Mouse (Mus musculus) midbrain, embryonic 12.5 days (tissue): ENCODE measurements at regions not wholly inside any gene's neighbourhood (a gene's known extent, or its start where the extent isn't known, plus 50 kb on each side); places are given as distances from the start of the nearest gene placed in this dataset.
A peak's percentile ranks its signal among the peaks of the same experiment; 100 is the strongest.
"Not testable (repeated sequence)": the region's sequence is repeated elsewhere in the genome, so short reads cannot be mapped to it uniquely, and the experiment has no call there.

Experiments
- ATAC-seq: fragments of 200-750 bp; cut with Nextera tagmentation; 2 replicates; pipeline ENCODE4 v1.8.0; 2017; ENCODE audit warnings: low read depth, moderate TSS enrichment, moderate library complexity; ENCODE audit not compliant: low FRiP score
- H3K27ac ChIP-seq: fragments of 300-500 bp; sonication (generic); replicated peaks from 2 replicates; pipeline ENCODE4 v1.5.1; 2016; ENCODE audit warnings: mild to moderate bottlenecking
- H3K27me3 ChIP-seq: fragments of 300-500 bp; sonication (generic); 2 replicates; pipeline ENCODE4 v1.6.1; 2016; ENCODE audit warnings: mild to moderate bottlenecking
- H3K36me3 ChIP-seq: fragments of 300-500 bp; sonication (generic); 2 replicates; pipeline ENCODE4 v1.6.1; 2016
- H3K4me1 ChIP-seq: fragments of 300-500 bp; sonication (generic); 2 replicates; pipeline ENCODE4 v1.6.1; 2016
- H3K4me2 ChIP-seq: fragments of 300-500 bp; sonication (generic); replicated peaks from 2 replicates; pipeline ENCODE4 v1.6.1; 2016; ENCODE audit warnings: mild to moderate bottlenecking, moderate library complexity
- H3K4me3 ChIP-seq: fragments of 300-500 bp; sonication (generic); 2 replicates; pipeline ENCODE4 v1.5.1; 2016; ENCODE audit warnings: mild to moderate bottlenecking
- H3K9ac ChIP-seq: fragments of 300-500 bp; sonication (generic); replicated peaks from 2 replicates; pipeline ENCODE4 v1.6.1; 2016; ENCODE audit warnings: mild to moderate bottlenecking, moderate library complexity
- H3K9me3 ChIP-seq: fragments of 300-500 bp; sonication (generic); 2 replicates; pipeline ENCODE4 v1.6.1; 2016; ENCODE audit warnings: mild to moderate bottlenecking
- WGBS: fragments of 180-500 bp; shearing (Covaris S2); methylation state at CpG from one replicate; pipeline ENCODE4 v1.1.7; 2016; 5-methylcytosine and 5-hydroxymethylcytosine counted together

GRCm38 (mm10) chr7:73606677-73607449 is 65.2 kb upstream of the Chd2 start:
- peak; percentile 90 for ATAC-seq
- H3K4me2 ChIP-seq = peak overlapping the region; percentile 56
- H3K9me3 ChIP-seq = no peaks in the 10 kb centered on the region
- peak overlapping the region; percentile 49; the same call in 1 of the 2 replicates for H3K9ac ChIP-seq
- H3K27ac ChIP-seq = peak overlapping the region; percentile 87
- H3K36me3 ChIP-seq = no peaks in the 10 kb centered on the region
- peak overlapping the region; percentile 29 for H3K4me3 ChIP-seq
- WGBS = 3% methylated on average over 30 of the region's 30 CpGs
- H3K27me3 ChIP-seq = no peaks in the 10 kb centered on the region; the same call in 1 of the 2 replicates
- peaks cover 14% of the 10 kb centered on the region for H3K4me1 ChIP-seq

- Histone ChIP-seq H3K4me2 (no peak overlapping the region), H3K27me3 (no peaks in the 10 kb centered on the region; the same call in none of the 2 replicates), H3K27ac (no peak overlapping the region), H3K9ac (no peak overlapping the region), H3K4me3 (no peak overlapping the region), H3K9me3 (no peaks in the 10 kb centered on the region), H3K36me3 (no peaks in the 10 kb centered on the region), H3K4me1 (peaks cover 14% of the 10 kb centered on the region)
- 75% methylated on average over 2 of the region's 2 CpGs for WGBS
- no peak for ATAC-seq
These were observed 63.0 kb upstream of the Chd2 start for GRCm38 (mm10) chr7:73604597-73604996.

GRCm38 (mm10) chr7:73602815-73603551 is 61.4 kb upstream of the Chd2 start:
- 59% methylated on average over 4 of the region's 4 CpGs for WGBS
- Histone ChIP-seq H3K9me3 (no peaks in the 10 kb centered on the region), H3K36me3 (no peaks in the 10 kb centered on the region), H3K27ac (no peak overlapping the region), H3K9ac (no peak overlapping the region), H3K27me3 (no peaks in the 10 kb centered on the region; the same call in none of the 2 replicates), H3K4me1 (peaks cover 5% of the 10 kb centered on the region; the same call in 1 of the 2 replicates), H3K4me2 (no peak overlapping the region), H3K4me3 (no peak overlapping the region)
- no peak for ATAC-seq

DNA sequence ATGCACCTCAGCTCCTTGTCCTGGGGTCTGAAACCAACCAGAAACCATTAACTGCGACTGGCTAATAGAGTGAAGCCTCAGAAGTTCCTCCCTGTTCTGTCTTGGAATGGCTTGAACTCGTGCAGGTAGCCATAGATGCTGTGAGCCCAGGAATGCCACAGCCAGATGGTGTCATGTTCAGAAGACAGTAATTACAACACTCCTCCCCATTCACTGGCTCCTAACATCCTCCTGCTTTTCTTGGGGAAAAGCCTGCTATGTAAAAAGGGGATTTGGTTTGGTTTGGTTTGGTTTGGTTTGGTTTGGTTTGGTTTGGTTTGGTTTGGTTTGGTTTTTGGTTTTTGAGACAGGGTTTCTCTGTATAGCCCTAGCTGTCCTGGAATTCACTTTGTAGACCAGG is 59.7 kb upstream of the Chd2 start:
- no peak overlapping the region for H3K4me3 ChIP-seq
- no peak for ATAC-seq
- no peak overlapping the region for H3K4me2 ChIP-seq
- WGBS = 77% methylated on average over 2 of the region's 2 CpGs
- no peak overlapping the region for H3K27ac ChIP-seq
- H3K36me3 ChIP-seq = no peaks in the 10 kb centered on the region
- H3K9ac ChIP-seq = no peak overlapping the region
- no peaks in the 10 kb centered on the region; the same call in none of the 2 replicates for H3K27me3 ChIP-seq
- H3K4me1 ChIP-seq = peaks cover 20% of the 10 kb centered on the region
- no peaks in the 10 kb centered on the region for H3K9me3 ChIP-seq

DNA sequence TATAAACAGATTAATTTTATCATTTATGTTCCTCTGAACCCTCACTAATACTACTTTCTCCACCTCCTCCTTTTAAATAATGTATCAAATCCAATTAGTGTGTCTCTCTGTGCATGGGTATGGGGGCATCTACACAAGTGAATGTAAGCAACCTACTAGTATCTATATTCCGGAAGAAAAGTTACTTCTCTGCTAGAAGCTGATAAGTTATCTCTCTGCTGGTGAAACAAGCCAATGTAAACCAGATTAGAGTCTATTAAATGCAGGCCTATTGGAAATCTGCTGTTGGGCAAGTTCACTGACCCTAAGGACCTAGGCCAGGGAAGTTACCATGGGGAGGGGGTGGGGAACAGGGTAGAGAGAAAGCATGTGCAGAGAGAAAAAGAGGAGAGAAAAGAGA is 59.1 kb upstream of the Chd2 start:
- H3K9me3 ChIP-seq = no peaks in the 10 kb centered on the region
- WGBS = 94% methylated on average over 1 of the region's 1 CpGs
- H3K27me3 ChIP-seq = no peaks in the 10 kb centered on the region; the same call in none of the 2 replicates
- H3K4me2 ChIP-seq = no peak overlapping the region
- ATAC-seq = no peak
- H3K4me3 ChIP-seq = no peak overlapping the region
- no peak overlapping the region for H3K9ac ChIP-seq
- H3K27ac ChIP-seq = no peak overlapping the region
- H3K4me1 ChIP-seq = peaks cover 25% of the 10 kb centered on the region
- no peaks in the 10 kb centered on the region for H3K36me3 ChIP-seq

DNA sequence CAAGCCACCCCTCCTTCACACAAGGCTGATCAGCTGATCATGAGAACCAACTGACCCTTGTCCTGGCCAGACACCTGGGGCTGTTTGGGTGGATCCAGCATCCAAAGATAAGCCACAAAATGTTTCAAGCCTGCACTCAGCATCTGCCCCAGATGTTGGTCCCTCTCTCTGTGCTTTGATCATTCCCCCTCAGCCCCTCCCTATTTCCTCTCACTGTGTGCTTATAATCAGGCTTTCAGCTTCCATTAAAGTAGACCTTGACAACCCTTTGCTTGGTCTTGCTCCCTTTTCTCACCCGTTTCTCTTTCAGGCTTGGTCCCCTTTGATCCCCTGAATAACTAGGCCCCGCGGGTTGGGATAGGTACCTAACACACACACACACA is 58.4 kb upstream of the Chd2 start:
- H3K36me3 ChIP-seq, H3K9ac ChIP-seq, ATAC-seq, H3K27ac ChIP-seq, H3K4me3 ChIP-seq, H3K9me3 ChIP-seq, H3K27me3 ChIP-seq, H3K4me2 ChIP-seq: not testable (repeated sequence)
- WGBS = 85% methylated on average over 3 of the region's 3 CpGs
- H3K4me1 ChIP-seq = peaks cover 26% of the 10 kb centered on the region

GRCm38 (mm10) chr7:73599354-73600002 is 57.8 kb upstream of the Chd2 start:
- no peaks in the 10 kb centered on the region; the same call in none of the 2 replicates for H3K27me3 ChIP-seq
- H3K27ac ChIP-seq = no peak overlapping the region
- no peak overlapping the region for H3K9ac ChIP-seq
- ATAC-seq = no peak
- H3K4me1 ChIP-seq = peaks cover 27% of the 10 kb centered on the region
- H3K4me3 ChIP-seq = no peak overlapping the region
- H3K36me3 ChIP-seq = no peaks in the 10 kb centered on the region
- no peak overlapping the region for H3K4me2 ChIP-seq
- H3K9me3 ChIP-seq = no peaks in the 10 kb centered on the region
- 90% methylated on average over 9 of the region's 9 CpGs for WGBS

GRCm38 (mm10) chr7:73597968-73598367 is 56.3 kb upstream of the Chd2 start:
- Histone ChIP-seq H3K9ac (no peak overlapping the region), H3K4me2 (no peak overlapping the region), H3K4me3 (no peak overlapping the region), H3K36me3 (no peaks in the 10 kb centered on the region), H3K4me1 (peaks cover 39% of the 10 kb centered on the region), H3K27ac (no peak overlapping the region), H3K27me3 (no peaks in the 10 kb centered on the region; the same call in none of the 2 replicates), H3K9me3 (no peaks in the 10 kb centered on the region)
- whole genome bisulfite sequencing = 81% methylated on average over 5 of the region's 5 CpGs
- no peak for ATAC-seq

- H3K27ac ChIP-seq = no peak overlapping the region
- H3K9me3 ChIP-seq = no peaks in the 10 kb centered on the region
- H3K36me3 ChIP-seq = no peaks in the 10 kb centered on the region
- H3K4me2 ChIP-seq = no peak overlapping the region
- H3K27me3 ChIP-seq = no peaks in the 10 kb centered on the region; the same call in 1 of the 2 replicates
- no peak overlapping the region for H3K9ac ChIP-seq
- no peak overlapping the region for H3K4me3 ChIP-seq
- peaks cover 39% of the 10 kb centered on the region for H3K4me1 ChIP-seq
- no peak for ATAC-seq
- 49% methylated on average over 11 of the region's 11 CpGs for WGBS
These were observed 55.5 kb upstream of the Chd2 start for GRCm38 (mm10) chr7:73596866-73597840.

DNA sequence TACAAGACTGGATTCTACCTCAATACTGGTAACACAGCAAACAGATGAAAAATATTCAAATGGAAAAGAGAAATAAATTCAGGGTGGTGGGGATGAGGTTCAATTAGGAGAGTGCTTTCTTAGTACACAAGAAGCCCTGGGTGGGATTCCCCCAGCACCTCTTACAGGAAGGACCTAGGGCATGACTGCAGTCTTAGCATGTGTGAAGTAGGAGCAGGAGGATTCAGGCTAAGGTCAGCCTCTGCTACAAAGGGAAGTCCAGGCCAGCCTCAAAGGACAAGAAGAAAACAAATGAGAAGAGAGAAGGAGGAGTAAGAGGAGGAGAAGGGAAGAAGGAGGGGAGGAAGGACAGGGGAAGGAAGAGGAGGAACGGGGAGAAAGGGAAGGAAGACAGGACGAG is 54.8 kb upstream of the Chd2 start:
- Histone ChIP-seq H3K27ac (peak overlapping the region; percentile 79), H3K4me1 (peaks cover 39% of the 10 kb centered on the region), H3K4me3 (no peak overlapping the region), H3K9me3 (no peaks in the 10 kb centered on the region), H3K27me3 (no peaks in the 10 kb centered on the region; the same call in 1 of the 2 replicates), H3K36me3 (no peaks in the 10 kb centered on the region), H3K4me2 (no peak overlapping the region), H3K9ac (no peak overlapping the region)
- WGBS = 41% methylated on average over 2 of the region's 2 CpGs
- no peak for ATAC-seq

DNA sequence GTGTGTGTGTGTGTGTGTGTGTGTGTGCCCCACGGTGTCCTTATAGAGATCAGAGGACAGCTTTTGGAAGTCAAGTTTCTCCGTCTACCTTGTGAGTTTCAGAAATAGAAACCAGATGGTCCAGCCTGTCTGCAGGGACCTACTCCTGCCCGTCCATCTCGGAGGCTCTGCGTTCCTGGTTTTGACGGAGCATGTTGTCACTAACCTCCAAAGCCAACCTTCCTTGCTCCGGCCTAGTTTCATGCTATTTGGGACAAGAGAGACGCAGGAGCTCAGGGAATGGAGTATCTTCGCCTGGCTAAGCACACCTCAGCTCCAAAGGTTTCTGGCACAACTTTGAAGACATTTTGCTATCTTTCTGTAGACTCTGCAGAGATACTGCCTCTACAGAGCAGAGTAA is 54.2 kb upstream of the Chd2 start:
- 46% methylated on average over 9 of the region's 9 CpGs for WGBS
- H3K27ac ChIP-seq = peak overlapping the region; percentile 79
- H3K4me2 ChIP-seq = peak overlapping the region; percentile 52
- H3K9ac ChIP-seq = peak overlapping the region; percentile 24; the same call in 1 of the 2 replicates
- no peak overlapping the region for H3K4me3 ChIP-seq
- H3K4me1 ChIP-seq = peaks cover 39% of the 10 kb centered on the region
- no peak; the same call in 1 of the 2 replicates for ATAC-seq
- H3K9me3 ChIP-seq = no peaks in the 10 kb centered on the region
- no peaks in the 10 kb centered on the region; the same call in 1 of the 2 replicates for H3K27me3 ChIP-seq
- H3K36me3 ChIP-seq = no peaks in the 10 kb centered on the region
